Mouse (Mus musculus): ENCODE measurements at regions not wholly inside any gene's neighbourhood (a gene's known extent, or its start where the extent isn't known, plus 50 kb on each side); places are given as distances from the start of the nearest gene placed in this dataset.

GRCm38 (mm10) chr2:84248169-84248568 is 177.0 kb downstream of the Calcrl start:
- DNase-seq (ENCODE audit: extremely low spot score in 1 of 2, low spot score in 2 of 2) = no peak
- no peak overlapping the region for H3K4me3 ChIP-seq
- no peak overlapping the region for H3K27ac ChIP-seq
- intact Hi-C loops (cut with DNase I) = no loop called here
- TF ChIP-seq CTCF (IDR thresholded peaks at IDR 0.05) = no peak

DNA sequence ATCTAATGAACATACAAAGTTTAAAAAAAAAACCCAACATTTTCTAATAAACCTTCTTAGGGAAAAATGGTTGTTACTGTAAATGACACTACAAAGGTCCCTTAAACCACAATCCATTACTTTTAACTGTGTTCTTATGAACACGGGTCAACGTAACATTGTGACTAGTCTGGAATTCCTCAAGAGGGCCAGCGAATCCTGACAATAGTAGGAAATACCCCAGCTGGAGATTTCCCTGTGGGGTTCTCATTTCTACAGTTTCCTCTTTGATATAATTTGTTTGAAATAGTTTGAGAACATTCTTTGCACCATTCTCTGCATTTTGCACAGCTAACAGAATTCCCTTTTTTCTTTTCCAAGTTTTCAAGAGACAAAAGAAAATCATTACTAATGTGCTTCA is 175.3 kb downstream of the Calcrl start:
- no peak for TF ChIP-seq CTCF (IDR thresholded peaks at IDR 0.05)
- intact Hi-C loops (cut with DNase I) = no loop called here
- DNase-seq (ENCODE audit: extremely low spot score in 1 of 2, low spot score in 2 of 2) = no peak
- Histone ChIP-seq H3K27ac (no peak overlapping the region), H3K4me3 (no peak overlapping the region)

DNA sequence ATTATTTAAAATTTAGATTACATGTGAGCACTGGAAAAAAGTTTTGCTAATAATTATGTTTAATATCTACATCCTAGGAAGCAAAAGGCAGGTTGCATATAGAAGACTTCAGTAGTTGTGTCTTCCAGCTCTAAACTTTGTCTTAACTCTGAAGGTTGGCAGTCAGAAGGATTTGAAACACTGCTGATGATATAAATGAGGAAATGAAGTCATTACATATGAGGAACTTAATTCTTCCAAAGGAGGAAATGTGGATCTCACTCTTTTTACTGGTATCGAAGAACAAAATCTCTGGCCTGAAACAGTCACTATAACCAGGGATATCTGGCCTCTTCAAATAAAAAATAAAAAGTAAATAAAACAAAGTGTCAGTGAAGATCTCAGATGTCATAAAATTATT is 173.1 kb downstream of the Calcrl start:
- Histone ChIP-seq H3K27ac (no peak overlapping the region), H3K4me3 (no peak overlapping the region)
- DNase-seq (ENCODE audit: extremely low spot score in 1 of 2, low spot score in 2 of 2) = no peak
- intact Hi-C loops (cut with DNase I) = no loop called here
- TF ChIP-seq CTCF (IDR thresholded peaks at IDR 0.05) = no peak

- intact Hi-C loops (cut with DNase I) = no loop called here
- no peak overlapping the region for H3K27ac ChIP-seq
- H3K4me3 ChIP-seq = no peak overlapping the region
- no peak for TF ChIP-seq CTCF (IDR thresholded peaks at IDR 0.05)
- DNase-seq (ENCODE audit: extremely low spot score in 1 of 2, low spot score in 2 of 2) = no peak
Measured at GRCm38 (mm10) chr2:84258339-84259006, 166.7 kb downstream of the Calcrl start.

DNA sequence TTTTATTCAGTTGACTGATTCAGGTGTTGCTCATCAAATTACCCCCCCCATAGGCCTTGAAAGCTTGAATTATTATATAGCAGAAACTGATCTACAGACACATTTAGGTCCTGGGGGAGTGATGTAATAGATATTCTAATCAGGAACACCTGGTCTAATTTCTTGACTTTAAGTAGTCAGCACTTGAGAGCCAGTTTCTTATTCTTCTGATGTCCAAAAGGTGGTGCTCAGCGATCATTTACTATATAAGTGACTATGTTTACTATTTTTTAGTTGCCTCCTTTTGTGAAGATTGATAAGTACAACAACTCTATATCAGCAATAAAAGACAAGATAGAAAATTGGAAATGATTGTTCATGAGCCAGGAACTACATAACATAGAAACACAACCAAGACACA is 166.0 kb downstream of the Calcrl start:
- peak; percentile 23 for TF ChIP-seq CTCF (IDR thresholded peaks at IDR 0.05)
- Histone ChIP-seq H3K27ac (no peak overlapping the region), H3K4me3 (no peak overlapping the region)
- intact Hi-C loops (cut with DNase I) = no loop called here
- DNase-seq (ENCODE audit: extremely low spot score in 1 of 2, low spot score in 2 of 2) = no peak

DNA sequence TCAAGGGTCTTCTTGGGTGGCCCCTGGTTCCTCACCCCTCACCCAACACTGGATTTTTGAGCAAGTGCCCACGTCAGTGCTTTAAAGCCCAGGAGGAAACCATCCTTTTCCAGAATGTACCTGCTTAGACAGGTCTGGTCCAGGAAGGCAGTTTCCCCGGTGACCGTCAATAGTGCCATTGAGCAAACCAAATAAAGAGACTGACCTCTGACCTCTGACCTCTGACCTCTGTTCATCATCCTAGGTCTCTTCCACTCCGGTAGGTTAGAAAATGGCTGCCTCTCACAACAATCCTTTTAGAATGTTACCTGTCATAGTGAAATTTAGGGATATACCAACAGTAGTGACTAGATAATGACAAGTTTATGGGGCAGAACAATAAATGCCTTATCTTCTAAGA is 164.5 kb downstream of the Calcrl start:
- no peak overlapping the region for H3K27ac ChIP-seq
- intact Hi-C loops (cut with DNase I) = no loop called here
- no peak for TF ChIP-seq CTCF (IDR thresholded peaks at IDR 0.05)
- H3K4me3 ChIP-seq = no peak overlapping the region
- no peak for DNase-seq (ENCODE audit: extremely low spot score in 1 of 2, low spot score in 2 of 2)

GRCm38 (mm10) chr2:84261481-84261880 is 163.7 kb downstream of the Calcrl start:
- no peak for DNase-seq (ENCODE audit: extremely low spot score in 1 of 2, low spot score in 2 of 2)
- H3K4me3 ChIP-seq = no peak overlapping the region
- TF ChIP-seq CTCF (IDR thresholded peaks at IDR 0.05) = no peak
- intact Hi-C loops (cut with DNase I) = no loop called here
- no peak overlapping the region for H3K27ac ChIP-seq

DNA sequence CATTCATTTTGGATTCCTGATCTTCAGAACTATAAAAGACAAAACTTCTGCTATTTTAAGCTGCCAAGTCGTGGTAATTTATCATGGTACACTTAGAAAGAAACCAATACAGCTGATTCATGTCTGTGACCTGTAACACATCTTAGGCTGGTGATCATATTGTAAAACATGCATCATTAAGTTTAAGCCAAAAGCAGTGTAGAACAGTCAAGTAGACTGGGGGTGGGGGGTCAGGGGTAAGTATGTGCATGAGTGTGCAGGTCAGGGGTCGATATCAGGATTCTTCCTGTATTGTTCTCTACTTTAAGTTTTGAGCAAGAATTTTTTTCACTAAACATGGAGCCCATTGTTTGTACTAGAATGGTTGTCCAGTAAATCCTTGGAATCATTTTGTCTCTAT is 160.7 kb downstream of the Calcrl start:
- intact Hi-C loops (cut with DNase I) = no loop called here

DNA sequence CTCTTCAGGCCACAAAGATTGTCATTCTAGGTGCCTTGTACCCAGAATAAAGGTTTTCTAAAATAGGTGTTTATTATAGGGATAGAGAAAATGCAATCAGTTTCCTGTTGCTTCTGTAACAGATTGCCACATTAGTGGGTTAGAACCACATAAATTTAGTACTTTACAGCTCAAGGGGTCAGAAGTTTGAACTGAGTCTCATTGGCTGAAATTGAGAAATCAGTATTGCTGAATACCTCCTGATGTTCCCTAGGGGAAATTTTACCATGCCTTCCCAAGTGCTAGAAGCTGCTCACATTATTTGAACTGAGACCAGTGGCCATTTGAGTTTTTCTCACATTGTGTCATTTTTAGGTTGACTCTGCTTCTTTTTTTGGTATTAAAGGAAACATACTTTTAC is 160.2 kb downstream of the Calcrl start:
- no peak for TF ChIP-seq CTCF (IDR thresholded peaks at IDR 0.05)
- Histone ChIP-seq H3K27ac (no peak overlapping the region), H3K4me3 (no peak overlapping the region)
- no peak for DNase-seq (ENCODE audit: extremely low spot score in 1 of 2, low spot score in 2 of 2)
- intact Hi-C loops (cut with DNase I) = no loop called here

More for the DNA sequence above, 160.7 kb downstream of the Calcrl start:
- H3K27ac ChIP-seq = no peak overlapping the region
- DNase-seq (ENCODE audit: extremely low spot score in 1 of 2, low spot score in 2 of 2) = no peak
- no peak for TF ChIP-seq CTCF (IDR thresholded peaks at IDR 0.05)
- H3K4me3 ChIP-seq = no peak overlapping the region

- Histone ChIP-seq H3K27ac (no peak overlapping the region), H3K4me3 (no peak overlapping the region)
- intact Hi-C loops (cut with DNase I) = no loop called here
- DNase-seq (ENCODE audit: extremely low spot score in 1 of 2, low spot score in 2 of 2) = no peak
- no peak for TF ChIP-seq CTCF (IDR thresholded peaks at IDR 0.05)
Measured at GRCm38 (mm10) chr2:84266158-84266557, 159.1 kb downstream of the Calcrl start.

- intact Hi-C loops (cut with DNase I) = no loop called here
- TF ChIP-seq CTCF (IDR thresholded peaks at IDR 0.05) = no peak
- Histone ChIP-seq H3K27ac (no peak overlapping the region), H3K4me3 (no peak overlapping the region)
- no peak for DNase-seq (ENCODE audit: extremely low spot score in 1 of 2, low spot score in 2 of 2)
Measured at GRCm38 (mm10) chr2:84266883-84267554, 158.2 kb downstream of the Calcrl start.

DNA sequence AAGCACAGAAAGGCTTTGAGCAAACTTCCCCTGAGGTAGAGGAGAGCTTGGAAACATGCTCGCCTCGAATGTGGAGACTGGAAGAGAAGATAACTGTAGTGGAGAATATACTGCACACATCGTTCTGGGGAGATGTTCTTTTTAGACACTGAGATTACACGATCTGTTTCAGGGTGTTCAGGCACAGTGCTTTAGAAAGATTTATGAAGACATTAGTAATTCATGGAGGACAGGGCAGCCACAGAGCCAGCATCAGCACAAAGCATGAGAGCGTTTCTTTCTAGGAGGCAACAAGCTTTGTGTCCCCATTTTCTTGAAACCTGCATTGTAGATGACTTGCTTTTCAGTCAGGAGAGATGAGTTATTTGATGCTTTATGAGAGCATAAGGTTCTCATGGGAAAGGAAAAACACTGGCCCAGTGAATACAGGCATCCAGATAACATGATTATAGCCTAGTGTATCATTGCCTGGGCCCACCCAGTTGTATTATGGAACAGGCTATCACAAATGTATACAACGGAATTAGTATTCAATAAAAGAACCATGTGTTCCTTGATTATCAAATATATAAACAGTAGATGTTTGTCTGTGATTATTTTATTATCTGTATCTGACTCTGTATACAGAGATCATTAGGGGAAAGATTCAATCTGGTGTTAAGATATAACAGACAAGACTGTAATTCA is 151.0 kb downstream of the Calcrl start:
- no peak for TF ChIP-seq CTCF (IDR thresholded peaks at IDR 0.05)
- Histone ChIP-seq H3K27ac (no peak overlapping the region), H3K4me3 (no peak overlapping the region)
- DNase-seq (ENCODE audit: extremely low spot score in 1 of 2, low spot score in 2 of 2) = no peak
- intact Hi-C loops (cut with DNase I) = no loop called here

Measured in left cerebral cortex, adult 2 months (tissue).